Mouse (Mus musculus): Measurements from ENCODE around the gene Fcer2a.

GRCm38 (mm10) chr8:3690774-3691173 is 3.2 kb downstream of the Fcer2a start:
- TF ChIP-seq GATA1 (IDR thresholded peaks at IDR 0.05; ENCODE audit: borderline replicate concordance, low read length) (no peak), FLI1 (IDR thresholded peaks at IDR 0.05; ENCODE audit: low read length) (no peak)

All from megakaryocyte, embryonic 14.5 days (primary cell).